Mouse (Mus musculus): ENCODE results near the gene Hs3st3a1.

Gene Hs3st3a1

GRCm38 (mm10) chr11:64489587-64490433 is 54.7 kb downstream of the Hs3st3a1 start:
- no peak for DNase-seq (ENCODE audit: low spot score)

GRCm38 (mm10) chr11:64494448-64494847 is 59.3 kb downstream of the Hs3st3a1 start:
- DNase-seq (ENCODE audit: low spot score) = no peak

GRCm38 (mm10) chr11:64495935-64496334 is 60.8 kb downstream of the Hs3st3a1 start:
- DNase-seq (ENCODE audit: low spot score) = no peak

GRCm38 (mm10) chr11:64496677-64497076 is 61.5 kb downstream of the Hs3st3a1 start:
- DNase-seq (ENCODE audit: low spot score) = no peak

GRCm38 (mm10) chr11:64500536-64501112 is 65.5 kb downstream of the Hs3st3a1 start:
- no peak for DNase-seq (ENCODE audit: low spot score)

- no peak for DNase-seq (ENCODE audit: low spot score)
Observed at GRCm38 (mm10) chr11:64503040-64503439, 67.9 kb downstream of the Hs3st3a1 start.

GRCm38 (mm10) chr11:64505924-64506323 is 70.8 kb downstream of the Hs3st3a1 start:
- no peak for DNase-seq (ENCODE audit: low spot score)

GRCm38 (mm10) chr11:64507024-64507423 is 71.9 kb downstream of the Hs3st3a1 start:
- no peak for DNase-seq (ENCODE audit: low spot score)

- DNase-seq (ENCODE audit: low spot score) = no peak
Observed at GRCm38 (mm10) chr11:64509106-64509505, 74.0 kb downstream of the Hs3st3a1 start.

GRCm38 (mm10) chr11:64512301-64512700 is 77.2 kb downstream of the Hs3st3a1 start:
- no peak for DNase-seq (ENCODE audit: low spot score)

- no peak for DNase-seq (ENCODE audit: low spot score)
Observed at GRCm38 (mm10) chr11:64513419-64513818, 78.3 kb downstream of the Hs3st3a1 start.

- no peak for DNase-seq (ENCODE audit: low spot score)
Observed at GRCm38 (mm10) chr11:64516712-64517589, 81.8 kb downstream of the Hs3st3a1 start.

GRCm38 (mm10) chr11:64518146-64518841 is 83.2 kb downstream of the Hs3st3a1 start:
- no peak for DNase-seq (ENCODE audit: low spot score)

GRCm38 (mm10) chr11:64523993-64524570 is 89.0 kb downstream of the Hs3st3a1 start:
- DNase-seq (ENCODE audit: low spot score) = no peak

GRCm38 (mm10) chr11:64537230-64537629 is 102.1 kb downstream of the Hs3st3a1 start:
- DNase-seq (ENCODE audit: low spot score) = no peak

- DNase-seq (ENCODE audit: low spot score) = no peak
Observed at GRCm38 (mm10) chr11:64541866-64542265, 106.7 kb downstream of the Hs3st3a1 start.

GRCm38 (mm10) chr11:64542335-64542734 is 107.2 kb downstream of the Hs3st3a1 start:
- no peak for DNase-seq (ENCODE audit: low spot score)

- DNase-seq (ENCODE audit: low spot score) = no peak
Observed at GRCm38 (mm10) chr11:64543181-64543641, 108.1 kb downstream of the Hs3st3a1 start.

GRCm38 (mm10) chr11:64544236-64544635 is 109.1 kb downstream of the Hs3st3a1 start:
- DNase-seq (ENCODE audit: low spot score) = no peak

GRCm38 (mm10) chr11:64549380-64549779 is 114.2 kb downstream of the Hs3st3a1 start:
- DNase-seq (ENCODE audit: low spot score) = no peak

GRCm38 (mm10) chr11:64549955-64550354 is 114.8 kb downstream of the Hs3st3a1 start:
- DNase-seq (ENCODE audit: low spot score) = no peak
